Mouse (Mus musculus) adrenal gland (tissue): Measurements from ENCODE around the gene S100a11.

Source experiments
- intact Hi-C: fragments of 180-260 bp; cut with DNase I; formaldehyde crosslinking; loops from one replicate; pipeline ENCODE4 v1.15.1; 2025

Gene S100a11

GRCm38 (mm10) chr3:93557471-93557870 lies 37.2 kb downstream of the S100a11 start:
- intact Hi-C loops = no loop called here

- intact Hi-C loops = no loop called here
These were observed 39.7 kb downstream of the S100a11 start for GRCm38 (mm10) chr3:93559961-93560360.

- intact Hi-C loops = no loop called here
These were observed 42.1 kb downstream of the S100a11 start for GRCm38 (mm10) chr3:93562372-93562771.

GRCm38 (mm10) chr3:93563216-93563615 lies 42.9 kb downstream of the S100a11 start:
- intact Hi-C loops = no loop called here

- intact Hi-C loops = no loop called here
These were observed 46.6 kb downstream of the S100a11 start for GRCm38 (mm10) chr3:93566892-93567291.

GRCm38 (mm10) chr3:93567721-93568120 lies 47.4 kb downstream of the S100a11 start:
- intact Hi-C loops = no loop called here

GRCm38 (mm10) chr3:93568428-93569040 lies 48.2 kb downstream of the S100a11 start:
- intact Hi-C loops = no loop called here

GRCm38 (mm10) chr3:93569046-93569445 lies 48.8 kb downstream of the S100a11 start:
- intact Hi-C loops = no loop called here

GRCm38 (mm10) chr3:93572058-93572791 lies 51.9 kb downstream of the S100a11 start:
- intact Hi-C loops = no loop called here
